Mouse (Mus musculus) thymus, postnatal 4 days (tissue): Measurements from ENCODE around the gene Mmp13.
"Not testable (repeated sequence)": the region's sequence is repeated elsewhere in the genome, so short reads cannot be mapped to it uniquely, and the experiment has no call there.

Source experiments
- DNase-seq: peaks from one replicate; pipeline ENCODE4 v3.0.0; 2021

The Mmp13 gene

GRCm38 (mm10) chr9:7272214-7272613 is at the start of gene Mmp13:
Gene Mmp13 (plus strand): TSS chr9:7272514.
- DNase-seq, result no peak

- no peak for DNase-seq
Observed at GRCm38 (mm10) chr9:7238619-7239018, 33.7 kb upstream of the Mmp13 start.

- DNase-seq, result no peak
Observed at GRCm38 (mm10) chr9:7239967-7240366, 32.3 kb upstream of the Mmp13 start.

GRCm38 (mm10) chr9:7252797-7253654 is 19.3 kb upstream of the Mmp13 start:
- DNase-seq, result peak; percentile 55

GRCm38 (mm10) chr9:7261667-7262066 is 10.6 kb upstream of the Mmp13 start:
- no peak for DNase-seq

- no peak for DNase-seq
Observed at GRCm38 (mm10) chr9:7270071-7270470, 2.2 kb upstream of the Mmp13 start.

GRCm38 (mm10) chr9:7282565-7283302 is 10.4 kb downstream of the Mmp13 start:
- DNase-seq, result no peak

GRCm38 (mm10) chr9:7283303-7283684 is 11.0 kb downstream of the Mmp13 start:
- not testable (repeated sequence) for DNase-seq

- DNase-seq, result no peak
Observed at GRCm38 (mm10) chr9:7289501-7289900, 17.2 kb downstream of the Mmp13 start.

GRCm38 (mm10) chr9:7289901-7290300 is 17.6 kb downstream of the Mmp13 start:
- no peak for DNase-seq

- DNase-seq, result no peak
Observed at GRCm38 (mm10) chr9:7292132-7292531, 19.8 kb downstream of the Mmp13 start.

GRCm38 (mm10) chr9:7331847-7332246 is 59.5 kb downstream of the Mmp13 start:
- DNase-seq, result no peak
